Mouse (Mus musculus) lung, adult 2 months (tissue): ENCODE results near the gene Aunip.

Experiments
- CTCF ChIP-seq: fragments of 200-500 bp; IDR thresholded peaks from 2 replicates; pipeline ENCODE4 v1.5.1; 2011; ENCODE audit warnings: mild to moderate bottlenecking, low read length, control low read depth; ENCODE audit not compliant: insufficient read depth
- POLR2A ChIP-seq: fragments of 200-500 bp; IDR thresholded peaks from 2 replicates; pipeline ENCODE4 v1.6.1; 2011; ENCODE audit warnings: low read depth, mild to moderate bottlenecking, control low read depth, low read length, borderline replicate concordance; ENCODE audit errors: extremely low read depth

DNA sequence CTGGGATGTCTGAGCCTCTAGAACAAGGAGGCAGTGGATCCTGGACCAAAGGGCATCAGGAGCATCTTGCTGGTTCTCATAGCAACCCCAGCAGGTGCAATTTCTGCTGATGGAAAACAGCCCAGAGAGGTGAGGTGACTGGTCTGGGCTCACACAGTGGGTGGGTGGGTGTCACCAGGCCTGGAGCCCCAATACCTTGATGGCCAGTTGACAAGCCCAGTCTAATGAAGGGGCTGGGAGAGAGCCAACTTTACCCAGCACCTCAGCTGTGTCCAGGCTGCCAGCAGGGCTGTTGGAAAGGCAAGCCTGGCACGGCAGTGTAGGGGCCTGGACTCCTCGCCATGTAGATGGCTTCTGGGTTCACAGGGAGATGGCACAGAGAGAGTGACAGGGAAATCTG, 51.2 kb downstream of the Aunip start:
- no peak for TF ChIP-seq CTCF
- no peak for TF ChIP-seq POLR2A
